Comparison of ENCODE assay signal across 14 mouse cellular contexts in genomic region chr3:98069161-98069560, GRCm38 (mm10). TPM values are rescaled to one million over a fixed set of nuclear protein-coding genes. Genes with fewer than 3 reads are reported as not detected.
DNase-seq lines count a peak whose midpoint lies in the region; ATAC-seq and TF ChIP-seq lines count a peak whose summit lies in the region.
"Had no signal": no experiment of that assay in that cellular context is flagged by ENCODE, and none has a peak within 500 bp of the region (broad histone marks: within the 10 kb centered on the region; RNA-seq: fewer than 3 reads in every experiment).

No protein-coding gene starts in this region.

- no peaks in the 10 kb centered on the region for H3K9me3 ChIP-seq in embryonic facial prominence, embryonic 15.5 days (replicated peaks)
- H3K9me3 ChIP-seq in limb, embryonic 10.5 days (replicated peaks): no peaks in the 10 kb centered on the region

- H3K9ac ChIP-seq in embryonic facial prominence, embryonic 15.5 days: no peak overlapping the region

- H3K4me1 ChIP-seq in embryonic facial prominence, embryonic 15.5 days: peaks cover 56% of the 10 kb centered on the region
- peaks cover 67% of the 10 kb centered on the region for H3K4me1 ChIP-seq in limb, embryonic 10.5 days

- H3K27ac ChIP-seq in layer of hippocampus, adult 2 months: 0 out of 2 replicates have a peak overlapping the region, but pooled peaks have one; percentile 5
- peak overlapping the region; percentile 63; the same call in 1 of the 2 replicates for H3K27ac ChIP-seq in embryonic facial prominence, embryonic 15.5 days (replicated peaks)
- H3K27ac ChIP-seq in limb, embryonic 10.5 days: peak overlapping the region; percentile 59

- WGBS in embryonic facial prominence, embryonic 15.5 days: 71% methylated on average over 7 of the region's 7 CpGs
- WGBS in limb, embryonic 10.5 days: 79% methylated on average over 7 of the region's 7 CpGs

- no peak overlapping the region for H3K4me3 ChIP-seq in layer of hippocampus, adult 2 months
- H3K4me3 ChIP-seq in embryonic facial prominence, embryonic 15.5 days (replicated peaks): no peak overlapping the region
- no peak overlapping the region for H3K4me3 ChIP-seq in limb, embryonic 10.5 days

- TF ChIP-seq CTCF in layer of hippocampus, adult 2 months (conservative IDR thresholded peaks at IDR 0.05): no peak

- H3K27me3 ChIP-seq in embryonic facial prominence, embryonic 15.5 days: no peaks in the 10 kb centered on the region
- H3K27me3 ChIP-seq in limb, embryonic 10.5 days (ENCODE audit: low read depth, poor library complexity, severe bottlenecking): 0 out of 2 replicates have a peak, but pooled peaks cover 9% of the 10 kb centered on the region

- peaks cover 30% of the 10 kb centered on the region for H3K36me3 ChIP-seq in embryonic facial prominence, embryonic 15.5 days
- peaks cover 47% of the 10 kb centered on the region for H3K36me3 ChIP-seq in limb, embryonic 10.5 days
- H3K36me3 ChIP-seq: G1E had no signal

- DNase-seq in layer of hippocampus, adult 2 months (ENCODE audit: low spot score in 2 of 2): no peak
- DNase-seq in layer of hippocampus, postnatal 25 days (ENCODE audit: extremely low spot score in 1 of 2, low spot score in 1 of 2): no peak
- no peak for DNase-seq in limb, embryonic 10.5 days (ENCODE audit: low spot score)
- no peak for DNase-seq in urinary bladder, postnatal 10 days (ENCODE audit: low spot score)
- no peak for DNase-seq in right cerebral cortex, postnatal 4 days
- DNase-seq: adrenal gland, adult 8-10 months; cerebellum, postnatal 14 days; gastrocnemius, postnatal 25 days; lung, postnatal 10 days; thymus, postnatal 36 days had no signal

- ATAC-seq in embryonic facial prominence, embryonic 15.5 days (ENCODE audit: insufficient number of reproducible peaks, low FRiP score, low TSS enrichment, low read depth): no peak
- peak; percentile 83 for ATAC-seq in neutrophil, adult 5-6 weeks (ENCODE audit: extremely low read depth, insufficient number of reproducible peaks, low FRiP score, poor library complexity, severe bottlenecking)

- H3K4me2 ChIP-seq in embryonic facial prominence, embryonic 15.5 days (replicated peaks): no peak overlapping the region
- H3K4me2 ChIP-seq: midbrain, embryonic 11.5 days had no signal

RNA-seq across cellular contexts. Expression of gene Notch2, which starts 55.8 kb away (rescaled TPM):
- 10 to 100 TPM; 22.2 to 25.5 TPM for total RNA-seq in layer of hippocampus, adult 2 months (2021)
- 10 to 100 TPM; 20.2 to 24.7 TPM for total RNA-seq in layer of hippocampus, postnatal 25 days (2021)
- polyA plus RNA-seq in embryonic facial prominence, embryonic 15.5 days (2015; fragmentation: Nextera tagmentation; extraction: Ambion mirVana): 30.6 and 31.8 TPM in 2 replicates
- 22.7 and 29.6 TPM in 2 replicates for polyA plus RNA-seq in limb, embryonic 10.5 days (2016; fragmentation: Nextera tagmentation; extraction: Ambion mirVana)
- total RNA-seq in neutrophil, adult 5-6 weeks (2017): 219 and 232 TPM in 2 replicates
- polyA plus RNA-seq: G1E had no signal

Comparison
In these comparisons a context has a peak if more than half of its experiments do, and no peak if none do; other contexts are left out.
1. H3K27ac ChIP-seq: peak in every context shown above with its lines; median percentile 63 in embryonic facial prominence, embryonic 15.5 days; 59 in limb, embryonic 10.5 days; 5 in layer of hippocampus, adult 2 months.